Comparison of ENCODE assay signal across 27 mouse cellular contexts in genomic region chr4:62983556-62983955, GRCm38 (mm10). TPM values are rescaled to one million over a fixed set of nuclear protein-coding genes. Genes with fewer than 3 reads are reported as not detected.
DNase-seq lines count a peak whose midpoint lies in the region; ATAC-seq lines count a peak whose summit lies in the region.
"Had no signal": no experiment of that assay in that cellular context is flagged by ENCODE, and none has a peak within 500 bp of the region (broad histone marks: within the 10 kb centered on the region; RNA-seq: fewer than 3 reads in every experiment).

No protein-coding gene starts in this region.

- H3K4me1 ChIP-seq in forebrain, embryonic 11.5 days (replicated peaks; ENCODE audit: control insufficient read depth, insufficient read depth, low read length): 0 out of 2 replicates have a peak, but pooled peaks cover under 1% of the 10 kb centered on the region
- peaks cover 5% of the 10 kb centered on the region for H3K4me1 ChIP-seq in forebrain, embryonic 16.5 days (replicated peaks; ENCODE audit: control insufficient read depth, insufficient read depth, low read length)
- no peaks in the 10 kb centered on the region for H3K4me1 ChIP-seq in intestine, embryonic 14.5 days (replicated peaks; ENCODE audit: control insufficient read depth, insufficient read depth, low read length)
- no peaks in the 10 kb centered on the region for H3K4me1 ChIP-seq in intestine, embryonic 15.5 days (replicated peaks)

- no peak overlapping the region for H3K4me2 ChIP-seq in forebrain, embryonic 11.5 days (ENCODE audit: low read depth, low read length, severe bottlenecking)
- H3K4me2 ChIP-seq in forebrain, embryonic 16.5 days (ENCODE audit: low read length): no peak overlapping the region
- H3K4me2 ChIP-seq in intestine, embryonic 14.5 days (ENCODE audit: low read length): no peak overlapping the region
- H3K4me2 ChIP-seq in intestine, embryonic 15.5 days (replicated peaks): no peak overlapping the region
- H3K4me2 ChIP-seq: embryonic facial prominence, embryonic 13.5 days; forebrain, embryonic 13.5 days; heart, embryonic 11.5 days; hindbrain, embryonic 13.5 days had no signal

- H3K36me3 ChIP-seq in forebrain, embryonic 11.5 days (ENCODE audit: control insufficient read depth, insufficient read depth, low read length): no peaks in the 10 kb centered on the region
- no peaks in the 10 kb centered on the region for H3K36me3 ChIP-seq in forebrain, embryonic 16.5 days (ENCODE audit: control insufficient read depth, insufficient read depth)
- no peaks in the 10 kb centered on the region for H3K36me3 ChIP-seq in intestine, embryonic 14.5 days (ENCODE audit: control insufficient read depth, insufficient read depth, low read length)
- no peaks in the 10 kb centered on the region for H3K36me3 ChIP-seq in intestine, embryonic 15.5 days
- H3K36me3 ChIP-seq: hindbrain, embryonic 13.5 days had no signal

- no peaks in the 10 kb centered on the region for H3K27me3 ChIP-seq in forebrain, embryonic 11.5 days (ENCODE audit: control insufficient read depth, insufficient read depth, low read length)
- 0 out of 2 replicates have a peak, but pooled peaks cover 2% of the 10 kb centered on the region for H3K27me3 ChIP-seq in forebrain, embryonic 16.5 days (replicated peaks; ENCODE audit: control insufficient read depth, insufficient read depth, low read length)
- H3K27me3 ChIP-seq in intestine, embryonic 14.5 days (replicated peaks; ENCODE audit: control insufficient read depth, insufficient read depth, low read length): no peaks in the 10 kb centered on the region
- no peaks in the 10 kb centered on the region for H3K27me3 ChIP-seq in intestine, embryonic 15.5 days (replicated peaks)
- H3K27me3 ChIP-seq: embryonic facial prominence, embryonic 13.5 days; forebrain, embryonic 13.5 days; hindbrain, embryonic 13.5 days had no signal

- H3K9me3 ChIP-seq in forebrain, embryonic 11.5 days (ENCODE audit: control insufficient read depth, low read length): no peaks in the 10 kb centered on the region
- H3K9me3 ChIP-seq in forebrain, embryonic 16.5 days (ENCODE audit: control insufficient read depth, low read length): no peaks in the 10 kb centered on the region
- no peaks in the 10 kb centered on the region for H3K9me3 ChIP-seq in intestine, embryonic 14.5 days (ENCODE audit: control insufficient read depth, low read length)
- H3K9me3 ChIP-seq in intestine, embryonic 15.5 days: no peaks in the 10 kb centered on the region
- H3K9me3 ChIP-seq: embryonic facial prominence, embryonic 10.5 days; embryonic facial prominence, embryonic 13.5 days; forebrain, embryonic 13.5 days; hindbrain, embryonic 10.5 days; hindbrain, embryonic 13.5 days had no signal

- no peak for ATAC-seq in forebrain, embryonic 11.5 days (replicated peaks; ENCODE audit: low FRiP score)
- ATAC-seq in forebrain, embryonic 16.5 days: no peak
- no peak for ATAC-seq in intestine, embryonic 14.5 days (replicated peaks; ENCODE audit: low FRiP score, low TSS enrichment, low read depth)
- ATAC-seq in intestine, embryonic 15.5 days: no peak
- ATAC-seq: activated CD4-positive, CD25-positive, alpha-beta regulatory T cell, adult 4 months; forebrain, embryonic 13.5 days; forebrain, postnatal 0 days; hindbrain, embryonic 16.5 days had no signal

- H3K9ac ChIP-seq in forebrain, embryonic 11.5 days (ENCODE audit: low read length): no peak overlapping the region
- no peak overlapping the region for H3K9ac ChIP-seq in forebrain, embryonic 16.5 days (replicated peaks; ENCODE audit: low read depth, low read length)
- no peak overlapping the region for H3K9ac ChIP-seq in intestine, embryonic 14.5 days (ENCODE audit: low read length)
- no peak overlapping the region for H3K9ac ChIP-seq in intestine, embryonic 15.5 days
- H3K9ac ChIP-seq: embryonic facial prominence, embryonic 13.5 days; forebrain, embryonic 13.5 days; forebrain, postnatal 0 days; hindbrain, embryonic 13.5 days had no signal

- 94% methylated on average over 5 of the region's 5 CpGs for WGBS in forebrain, embryonic 11.5 days
- 91% methylated on average over 5 of the region's 5 CpGs for WGBS in forebrain, embryonic 16.5 days
- 91% methylated on average over 5 of the region's 5 CpGs for WGBS in intestine, embryonic 14.5 days
- 92% methylated on average over 5 of the region's 5 CpGs for whole genome bisulfite sequencing in intestine, embryonic 15.5 days

- H3K27ac ChIP-seq in forebrain, embryonic 11.5 days (ENCODE audit: low read depth, low read length): no peak overlapping the region
- H3K27ac ChIP-seq in forebrain, embryonic 16.5 days (ENCODE audit: low read length): no peak overlapping the region
- no peak overlapping the region for H3K27ac ChIP-seq in intestine, embryonic 14.5 days (ENCODE audit: low read depth)
- no peak overlapping the region for H3K27ac ChIP-seq in intestine, embryonic 15.5 days
- H3K27ac ChIP-seq: embryonic facial prominence, embryonic 10.5 days; embryonic facial prominence, embryonic 13.5 days; forebrain, embryonic 13.5 days; gastrocnemius, adult 2 months; heart, adult 2 months; hindbrain, embryonic 10.5 days; hindbrain, embryonic 13.5 days had no signal

- DNase-seq in forebrain, embryonic 11.5 days (ENCODE audit: low spot score): peak; percentile 15
- peak; percentile 16 for DNase-seq in intestine, embryonic 14.5 days (ENCODE audit: low spot score)
- DNase-seq in testis, postnatal 10 days (ENCODE audit: low spot score): peak; percentile 29
- DNase-seq in testis, postnatal 14 days (ENCODE audit: low spot score): no peak
- DNase-seq: adrenal gland, adult 8-10 months; adrenal gland, postnatal 25 days; cerebellum, adult 11-12 months; cerebellum, adult 8-10 months; cerebellum, postnatal 10 days; cerebellum, postnatal 36 days; embryo, embryonic 11 days; forebrain, postnatal 0 days; gastrocnemius, adult 2 months; gastrocnemius, postnatal 14 days; heart, adult 2 months; heart, postnatal 36 days had no signal

- H3K4me3 ChIP-seq in forebrain, embryonic 11.5 days (ENCODE audit: low read depth, low read length): no peak overlapping the region
- no peak overlapping the region for H3K4me3 ChIP-seq in forebrain, embryonic 16.5 days (replicated peaks; ENCODE audit: low read length)
- no peak overlapping the region for H3K4me3 ChIP-seq in intestine, embryonic 14.5 days (ENCODE audit: low read depth, low read length)
- no peak overlapping the region for H3K4me3 ChIP-seq in intestine, embryonic 15.5 days (replicated peaks)
- H3K4me3 ChIP-seq: embryonic facial prominence, embryonic 10.5 days; embryonic facial prominence, embryonic 13.5 days; erythroblast, embryonic 14.5 days; forebrain, embryonic 13.5 days; gastrocnemius, adult 2 months; heart, adult 2 months; hindbrain, embryonic 10.5 days; hindbrain, embryonic 13.5 days had no signal

RNA-seq across cellular contexts. Expression of gene Zfp618, which starts 18.2 kb away (rescaled TPM):
- 27.7 and 33.5 TPM in 2 replicates for polyA plus RNA-seq in forebrain, embryonic 11.5 days (2014; fragmentation: Nextera tagmentation; extraction: Ambion mirVana)
- polyA plus RNA-seq in forebrain, embryonic 16.5 days (2015; fragmentation: Nextera tagmentation; extraction: Ambion mirVana): 15.2 and 18.4 TPM in 2 replicates
- 23.3 and 27.6 TPM in 2 replicates for polyA plus RNA-seq in intestine, embryonic 14.5 days (2014; fragmentation: Nextera tagmentation; extraction: Ambion mirVana)
- polyA plus RNA-seq in intestine, embryonic 15.5 days (2015; fragmentation: Nextera tagmentation; extraction: Ambion mirVana): 20.1 and 20.6 TPM in 2 replicates
- polyA plus RNA-seq: erythroblast, embryonic 14.5 days had no signal
